Mouse (Mus musculus) CH12.LX (cell line): ENCODE data around the gene Tas1r3. TPM values are rescaled to one million over a fixed set of nuclear protein-coding genes. Genes with fewer than 3 reads are reported as not detected.

ENCODE experiments used
- DNase-seq: peaks from one replicate; pipeline ENCODE4 v3.0.0-alpha.2; 2013; ENCODE audit errors: extremely low read depth
- H3K27ac ChIP-seq: 2 replicates; pipeline ENCODE4 v1.5.1; 2012; ENCODE audit warnings: low read depth, mild to moderate bottlenecking, control low read depth, moderate library complexity; ENCODE audit not compliant: insufficient read depth
- H3K27me3 ChIP-seq: replicated peaks from 2 replicates; pipeline ENCODE3; 2012; ENCODE audit warnings: inconsistent platforms
- H3K36me3 ChIP-seq, 2 experiments: replicated peaks in 1 of 2; 2 replicates each; pipeline versions ENCODE3 to v1.6.1; 2012; ENCODE audit warnings: inconsistent platforms in 1 of 2, low read length in 1 of 2, mild to moderate bottlenecking in 1 of 2, mixed read lengths in 1 of 2, moderate library complexity in 1 of 2; ENCODE audit not compliant: control insufficient read depth in 1 of 2, insufficient read depth in 1 of 2
- H3K4me1 ChIP-seq, 2 experiments: 2 replicates each; pipeline ENCODE4 v1.6.1; 2012; ENCODE audit warnings: inconsistent platforms in 1 of 2, moderate library complexity in 1 of 2; ENCODE audit not compliant: insufficient read depth in 2 of 2, control insufficient read depth in 1 of 2
- H3K4me2 ChIP-seq: 2 replicates; pipeline ENCODE4 v1.6.1; 2012; ENCODE audit warnings: low read depth, mild to moderate bottlenecking, control low read depth; ENCODE audit not compliant: poor library complexity, insufficient read depth, severe bottlenecking
- H3K4me3 ChIP-seq, 3 experiments: fragments of 150-350 bp in 1 of 3; sonication (generic) in 1 of 3; replicated peaks in 1 of 3; 2 replicates each; pipeline versions ENCODE3 to v1.5.1; 2011 to 2012; ENCODE audit warnings: low read depth in 2 of 3, low read length in 2 of 3, mild to moderate bottlenecking in 2 of 3, moderate library complexity in 2 of 3, control low read depth in 1 of 3, improper control_type of control experiment in 1 of 3, inconsistent platforms in 1 of 3, mixed read lengths in 1 of 3; ENCODE audit not compliant: poor library complexity in 1 of 3
- H3K79me2 ChIP-seq: replicated peaks from 2 replicates; pipeline ENCODE4 v1.6.1; 2012; ENCODE audit warnings: mild to moderate bottlenecking, moderate library complexity; ENCODE audit not compliant: control insufficient read depth, poor library complexity, insufficient read depth, severe bottlenecking; ENCODE audit errors: extremely low read depth
- H3K9ac ChIP-seq: 2 replicates; pipeline ENCODE4 v1.6.1; 2012; ENCODE audit warnings: low read depth, mild to moderate bottlenecking, control low read depth, moderate library complexity; ENCODE audit not compliant: insufficient read depth
- H3K9me3 ChIP-seq: replicated peaks from 2 replicates; pipeline ENCODE3; 2012; ENCODE audit warnings: low read length, inconsistent platforms, mixed read lengths
- BHLHE40 ChIP-seq: IDR thresholded peaks from 2 replicates; pipeline ENCODE4 v1.6.1; 2011; ENCODE audit warnings: mild to moderate bottlenecking, low read depth, low read length, improper control_type of control experiment
- CHD2 ChIP-seq: IDR thresholded peaks from 2 replicates; pipeline ENCODE4 v1.6.1; 2011; ENCODE audit warnings: low read length, improper control_type of control experiment
- CTCF ChIP-seq, 2 experiments: IDR thresholded peaks in 1 of 2; conservative IDR thresholded peaks in 1 of 2; 2 replicates each; pipeline ENCODE4 v1.5.1; 2011 to 2012; ENCODE audit warnings: low read depth in 2 of 2, low read length in 2 of 2, improper control_type of control experiment in 1 of 2, inconsistent platforms in 1 of 2, mild to moderate bottlenecking in 1 of 2, moderate library complexity in 1 of 2
- E2F4 ChIP-seq: IDR thresholded peaks from 2 replicates; pipeline ENCODE4 v1.6.1; 2011; ENCODE audit warnings: low read depth, low read length, improper control_type of control experiment; ENCODE audit not compliant: insufficient replicate concordance
- ETS1 ChIP-seq: conservative IDR thresholded peaks from 2 replicates; pipeline ENCODE4 v1.6.1; 2012; ENCODE audit warnings: low read depth, mild to moderate bottlenecking, inconsistent platforms, low read length, improper control_type of control experiment, moderate library complexity
- GABPA ChIP-seq: IDR thresholded peaks from 2 replicates; pipeline ENCODE4 v1.6.1; 2012; ENCODE audit warnings: low read depth, low read length, improper control_type of control experiment, inconsistent platforms; ENCODE audit not compliant: insufficient replicate concordance
- HCFC1 ChIP-seq: IDR thresholded peaks from 2 replicates; pipeline ENCODE4 v1.6.1; 2012; ENCODE audit warnings: low read depth, mild to moderate bottlenecking, inconsistent platforms, low read length, improper control_type of control experiment
- IRF4 ChIP-seq: IDR thresholded peaks from 2 replicates; pipeline ENCODE4 v1.6.1; 2014; ENCODE audit warnings: low read depth, mild to moderate bottlenecking, inconsistent platforms, low read length, improper control_type of control experiment
- JUN ChIP-seq: IDR thresholded peaks from 2 replicates; pipeline ENCODE4 v1.6.1; 2011; ENCODE audit warnings: low read depth, mild to moderate bottlenecking, low read length, improper control_type of control experiment, moderate library complexity; ENCODE audit not compliant: insufficient read depth
- JUND ChIP-seq: conservative IDR thresholded peaks from 2 replicates; pipeline ENCODE4 v1.6.1; 2011; ENCODE audit warnings: low read depth, low read length, improper control_type of control experiment
- MAFK ChIP-seq: IDR thresholded peaks from 2 replicates; pipeline ENCODE4 v1.6.1; 2011; ENCODE audit warnings: low read length, improper control_type of control experiment; ENCODE audit not compliant: insufficient replicate concordance
- MAX ChIP-seq: IDR thresholded peaks from 2 replicates; pipeline ENCODE4 v1.6.1; 2011; ENCODE audit warnings: low read length, improper control_type of control experiment
- MAZ ChIP-seq: IDR thresholded peaks from 2 replicates; pipeline ENCODE4 v1.6.1; 2012; ENCODE audit warnings: low read depth, mild to moderate bottlenecking, inconsistent platforms, low read length, improper control_type of control experiment, moderate library complexity
- MXI1 ChIP-seq: IDR thresholded peaks from 2 replicates; pipeline ENCODE4 v1.6.1; 2011; ENCODE audit warnings: mild to moderate bottlenecking, low read depth, low read length, improper control_type of control experiment
- NELFE ChIP-seq: IDR thresholded peaks from 2 replicates; pipeline ENCODE4 v1.6.1; 2011; ENCODE audit warnings: low read depth, low read length, improper control_type of control experiment
- NRF1 ChIP-seq: IDR thresholded peaks from 2 replicates; pipeline ENCODE4 v1.6.1; 2014; ENCODE audit warnings: low read depth, mild to moderate bottlenecking, inconsistent platforms, low read length, improper control_type of control experiment, moderate library complexity
- PAX5 ChIP-seq: IDR thresholded peaks from 2 replicates; pipeline ENCODE4 v1.6.1; 2012; ENCODE audit warnings: low read length, inconsistent platforms, mixed read lengths
- POLR2A ChIP-seq: IDR thresholded peaks from 2 replicates; pipeline ENCODE4 v1.6.1; 2011; ENCODE audit warnings: low read depth, mild to moderate bottlenecking, improper control_type of control experiment, low read length
- RAD21 ChIP-seq: IDR thresholded peaks from 2 replicates; pipeline ENCODE4 v1.6.1; 2011; ENCODE audit warnings: low read depth, mild to moderate bottlenecking, low read length, improper control_type of control experiment, moderate library complexity
- SIN3A ChIP-seq: IDR thresholded peaks from 2 replicates; pipeline ENCODE4 v1.6.1; 2012; ENCODE audit warnings: low read length, improper control_type of control experiment, inconsistent platforms
- SMC3 ChIP-seq: IDR thresholded peaks from 2 replicates; pipeline ENCODE4 v1.6.1; 2011; ENCODE audit warnings: low read depth, low read length, improper control_type of control experiment
- TBP ChIP-seq: conservative IDR thresholded peaks from 2 replicates; pipeline ENCODE4 v1.6.1; 2011; ENCODE audit warnings: low read depth, low read length, improper control_type of control experiment
- TCF12 ChIP-seq: IDR thresholded peaks from 2 replicates; pipeline ENCODE4 v1.6.1; 2014; ENCODE audit warnings: low read depth, mild to moderate bottlenecking, inconsistent platforms, low read length, improper control_type of control experiment
- UBTF ChIP-seq: IDR thresholded peaks from 2 replicates; pipeline ENCODE4 v1.6.1; 2012; ENCODE audit warnings: low read depth, mild to moderate bottlenecking, inconsistent platforms, low read length, improper control_type of control experiment, moderate library complexity
- USF2 ChIP-seq: conservative IDR thresholded peaks from 2 replicates; pipeline ENCODE4 v1.6.1; 2011; ENCODE audit warnings: low read depth, low read length, improper control_type of control experiment
- ZC3H11A ChIP-seq: IDR thresholded peaks from 2 replicates; pipeline ENCODE4 v1.6.1; 2012; ENCODE audit warnings: low read depth, mild to moderate bottlenecking, inconsistent platforms, low read length, improper control_type of control experiment
- ZKSCAN1 ChIP-seq: IDR thresholded peaks from 2 replicates; pipeline ENCODE4 v1.6.1; 2012; ENCODE audit warnings: low read depth, inconsistent platforms, low read length, improper control_type of control experiment, borderline replicate concordance
- ZMIZ1 ChIP-seq: IDR thresholded peaks from 2 replicates; pipeline ENCODE4 v1.6.1; 2012; ENCODE audit warnings: low read depth, mild to moderate bottlenecking, inconsistent platforms, low read length, improper control_type of control experiment
- ZNF384 ChIP-seq: IDR thresholded peaks from 2 replicates; pipeline ENCODE4 v1.6.1; 2012; ENCODE audit warnings: low read depth, low read length, improper control_type of control experiment, inconsistent platforms
- dilution Hi-C: fragments of 300-500 bp; cut with MboI; formaldehyde crosslinking; loops from 2 replicates; pipeline ENCODE4 v1.14.3; 2020; ENCODE audit warnings: low sequenced_read_pairs; ENCODE audit not compliant: extremely low pct_unique_long_range_greater_than_20kb, extremely low pct_ligation_motif_present
- in situ Hi-C: fragments of 300-500 bp; cut with MboI; formaldehyde crosslinking; loops from 3 replicates; pipeline ENCODE4 v1.14.3; 2019; ENCODE audit warnings: low sequenced_read_pairs, low pct_ligation_motif_present, low pct_unique_long_range_greater_than_20kb, mixed read lengths
- polyA plus RNA-seq: library from polyadenylated mRNA; unstranded; fragments of >175 nt; gene quantifications from 2 replicates; pipeline ENCODE4 v1.2.1, GENCODE M21; 2012; ENCODE audit warnings: low read depth; ENCODE audit not compliant: insufficient read length
- total RNA-seq, 2 experiments: library from RNA; depleted of rRNA; stranded (reverse); fragments of 300-350 nt in 1 of 2; fragments of >200 nt in 1 of 2; gene quantifications; 2 replicates each; pipeline ENCODE4 v1.2.3; 2012 to 2014

Tas1r3 gene
- total and polyA plus RNA-seq, 3 experiments, result 0.15 to 0.89 (median 0.47) TPM

- H3K9ac ChIP-seq, result peak overlapping the region; percentile 89
- H3K9me3 ChIP-seq, result no peaks in the 10 kb centered on the region
- in situ Hi-C loops (no loop called here), dilution Hi-C loops (no loop called here)
- peaks cover 17 to 50% of the 10 kb centered on the region in 2 experiments for H3K4me1 ChIP-seq
- peak overlapping the region; percentile 30; the same call in 1 of the 2 replicates for H3K27ac ChIP-seq
- TF ChIP-seq BHLHE40 (peak; percentile 33), CTCF (conservative IDR thresholded peaks at IDR 0.05 in 1 of 2, IDR thresholded peaks at IDR 0.05 in 1 of 2; ENCODE audit: low read depth in 2 of 2, low read length in 2 of 2) (peak in 1 of 2 experiments; percentile 43; a peak in 2 of 4 replicates), NRF1 (0 out of 2 replicates have a peak, but pooled peaks have one; percentile 33), UBTF (no peak), MXI1 (peak; percentile 58; the same call in 1 of the 2 replicates), TBP (no peak)
- H3K79me2 ChIP-seq, result peaks cover 19% of the 10 kb centered on the region
- H3K4me2 ChIP-seq, result peak overlapping the region; percentile 90
- peak overlapping the region; percentile 85 to 96 (median 89) for H3K4me3 ChIP-seq
- peaks cover 3 to 30% of the 10 kb centered on the region in 2 experiments for H3K36me3 ChIP-seq
- DNase-seq, result no peak
- no peaks in the 10 kb centered on the region for H3K27me3 ChIP-seq
These were observed 15.4 kb downstream of the Tas1r3 start for GRCm38 (mm10) chr4:155847591-155848352.

DNA sequence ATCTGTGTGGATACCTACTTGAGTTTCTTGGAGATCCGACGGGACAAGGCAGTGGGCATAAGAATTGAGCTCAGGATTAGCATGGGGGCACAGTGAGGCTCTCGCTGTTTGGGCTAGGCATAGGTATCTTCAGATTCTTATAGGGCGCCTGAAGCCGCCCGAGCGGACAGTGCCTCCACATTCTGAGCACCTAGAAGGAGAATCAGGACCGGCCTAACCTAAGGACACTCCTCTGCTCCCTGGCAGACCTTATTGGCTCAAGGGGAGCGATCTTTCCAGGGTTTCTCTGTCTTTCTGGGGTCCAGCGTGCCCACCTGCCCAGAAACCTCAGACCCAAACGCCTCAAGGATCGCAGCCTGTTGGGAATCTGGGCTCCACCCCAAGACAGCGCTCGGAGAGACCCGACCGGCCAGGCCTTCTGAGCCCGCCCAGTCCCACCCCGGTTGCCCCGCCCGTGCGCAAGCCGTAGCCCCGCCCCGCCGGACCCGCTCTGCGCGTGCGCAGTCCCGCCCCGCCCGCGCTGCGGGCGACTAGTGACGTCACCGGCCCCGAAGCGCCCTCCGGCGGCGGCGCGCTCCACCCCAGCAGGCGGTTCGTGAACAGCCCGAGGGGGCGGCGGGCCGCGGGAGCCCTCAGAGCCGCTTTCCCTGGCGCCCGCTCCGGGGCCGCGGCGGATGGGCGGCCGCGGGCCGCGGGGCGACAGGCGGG lies 16.1 kb downstream of the Tas1r3 start, which contains the start of gene Dvl1:
TSS of gene Dvl1 (plus strand) at position 532 of the 708 bp plus-strand sequence.
- Histone ChIP-seq H3K9me3 (no peaks in the 10 kb centered on the region), H3K4me1 (peaks cover 17 to 43% of the 10 kb centered on the region in 2 experiments), H3K4me3 (peak within 1 kb of the TSS; percentile 85 to 96 (median 89)), H3K27ac (peak within 1 kb of the TSS; percentile 30; the same call in 1 of the 2 replicates), H3K9ac (peak within 1 kb of the TSS; percentile 89), H3K79me2 (peaks cover 19% of the 10 kb centered on the region), H3K36me3 (peaks cover 9 to 31% of the 10 kb centered on the region in 2 experiments), H3K27me3 (no peaks in the 10 kb centered on the region), H3K4me2 (peak within 1 kb of the TSS; percentile 90)
- in situ Hi-C loops (no loop called here), dilution Hi-C loops (no loop called here)
- peak; percentile 72 for DNase-seq
- TF ChIP-seq ZKSCAN1 (no peak), MAFK (no peak), ETS1 (no peak), RAD21 (no peak; the same call in 1 of the 2 replicates), JUN (0 out of 2 replicates have a peak, but pooled peaks have one; percentile 17), CHD2 (no peak), SIN3A (peak; percentile 55; the same call in 1 of the 2 replicates), USF2 (no peak), ZMIZ1 (peak; percentile 68; the same call in 1 of the 2 replicates), NELFE (peak; percentile 59; the same call in 1 of the 2 replicates), GABPA (no peak), POLR2A (peak; percentile 78; the same call in 1 of the 2 replicates), PAX5 (no peak), MAX (0 out of 2 replicates have a peak, but pooled peaks have one; percentile 17), TCF12 (peak; percentile 63; the same call in 1 of the 2 replicates), JUND (no peak), SMC3 (peak; percentile 35; the same call in 1 of the 2 replicates), TBP (no peak), E2F4 (no peak), HCFC1 (peak; percentile 46), ZNF384 (no peak), IRF4 (0 out of 2 replicates have a peak, but pooled peaks have one; percentile 28), ZC3H11A (no peak), MAZ (peak; percentile 81; the same call in 1 of the 2 replicates)
